Mouse (Mus musculus): ENCODE measurements around the gene Plxdc1.

Gene Plxdc1

DNA sequence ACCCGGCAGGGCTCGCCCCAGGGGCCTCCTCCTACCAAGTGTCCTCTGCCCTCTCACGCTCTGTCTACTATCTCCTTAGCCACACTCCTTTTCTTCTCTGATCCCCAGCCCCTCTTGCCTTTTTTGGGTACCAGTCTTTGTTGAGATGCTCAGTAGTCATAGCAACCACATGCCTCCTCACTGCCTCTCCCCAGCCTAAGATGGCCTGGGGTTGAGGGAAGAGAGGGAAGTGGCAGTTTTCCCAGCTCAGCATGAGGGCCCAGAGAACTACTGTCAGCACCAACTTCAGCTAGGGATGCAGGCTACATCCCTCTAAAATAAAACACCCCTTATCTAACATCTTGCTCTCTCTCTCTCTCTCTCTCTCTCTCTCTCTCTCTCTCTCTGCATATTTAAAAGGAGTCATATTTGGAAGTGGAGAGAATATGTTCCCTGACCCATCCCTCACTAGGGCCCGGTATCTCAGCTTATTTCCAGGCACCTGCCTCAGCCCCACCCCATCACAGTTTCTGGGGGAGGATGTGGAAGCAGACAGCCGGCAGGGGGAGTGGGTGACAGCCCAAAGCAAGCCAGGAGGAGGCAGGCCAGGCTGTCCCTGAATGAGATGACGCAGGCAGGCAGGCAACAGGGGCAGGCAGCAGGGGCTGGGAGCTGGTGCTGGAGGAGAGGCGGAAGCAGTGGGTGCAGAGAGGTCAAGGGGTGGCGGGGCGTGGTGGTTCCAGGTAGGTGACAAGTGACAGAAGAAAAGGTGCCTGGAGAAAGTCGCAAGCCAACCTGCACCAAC lies 32.8 kb upstream of the Plxdc1 start:
- in situ Hi-C loops (cut with MboI; ENCODE audit: unreplicated experiment in 2 of 2): no loop called here

DNA sequence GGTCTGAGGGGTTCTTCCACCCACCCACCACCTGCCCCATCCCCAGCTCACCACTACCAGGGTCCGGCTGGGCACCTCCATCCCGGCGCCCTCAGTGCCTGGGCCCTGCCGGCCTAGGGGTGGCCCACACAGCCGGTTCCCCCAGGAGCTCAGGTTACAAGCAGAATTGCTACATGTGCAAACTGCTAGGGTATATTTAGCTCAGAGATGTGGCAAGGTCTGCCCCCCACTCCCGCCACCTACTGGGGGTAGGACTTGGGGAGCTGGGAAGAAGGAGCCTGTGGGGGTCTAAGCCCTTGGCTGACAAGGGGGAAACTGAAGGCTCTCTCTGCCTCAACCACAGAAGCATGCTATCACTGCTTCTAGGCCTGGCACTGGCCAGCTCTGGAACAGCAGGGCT lies 32.0 kb upstream of the Plxdc1 start:
- in situ Hi-C loops (cut with MboI; ENCODE audit: unreplicated experiment in 2 of 2): no loop called here

GRCm38 (mm10) chr11:98016824-98017223 lies 30.6 kb upstream of the Plxdc1 start:
- in situ Hi-C loops (cut with MboI; ENCODE audit: unreplicated experiment in 2 of 2): no loop called here

DNA sequence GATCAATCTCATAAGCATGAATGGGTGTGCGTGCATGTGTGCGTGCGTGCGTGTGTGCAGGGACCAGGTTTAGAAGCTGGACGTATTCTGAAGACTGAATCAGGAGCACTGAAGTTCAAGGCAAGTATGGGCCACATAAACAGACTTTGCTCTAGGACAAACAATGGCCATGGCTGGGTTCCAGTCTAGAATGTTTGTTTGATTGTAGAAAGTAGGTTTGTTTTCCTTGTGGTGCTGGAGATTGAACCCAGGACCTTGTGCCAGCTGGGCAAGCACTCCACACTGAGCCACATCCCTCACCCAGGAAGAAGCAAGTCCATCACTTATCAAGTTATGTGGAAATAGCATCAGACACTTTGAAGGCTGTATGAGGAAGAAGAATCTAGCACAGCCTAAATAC lies 29.9 kb upstream of the Plxdc1 start:
- in situ Hi-C loops (cut with MboI; ENCODE audit: unreplicated experiment in 2 of 2): no loop called here

- in situ Hi-C loops (cut with MboI; ENCODE audit: unreplicated experiment in 2 of 2): no loop called here
These were observed 26.6 kb upstream of the Plxdc1 start for GRCm38 (mm10) chr11:98012831-98013230.

- in situ Hi-C loops (cut with MboI; ENCODE audit: unreplicated experiment in 2 of 2): no loop called here
These were observed 25.5 kb upstream of the Plxdc1 start for GRCm38 (mm10) chr11:98011716-98012115.

DNA sequence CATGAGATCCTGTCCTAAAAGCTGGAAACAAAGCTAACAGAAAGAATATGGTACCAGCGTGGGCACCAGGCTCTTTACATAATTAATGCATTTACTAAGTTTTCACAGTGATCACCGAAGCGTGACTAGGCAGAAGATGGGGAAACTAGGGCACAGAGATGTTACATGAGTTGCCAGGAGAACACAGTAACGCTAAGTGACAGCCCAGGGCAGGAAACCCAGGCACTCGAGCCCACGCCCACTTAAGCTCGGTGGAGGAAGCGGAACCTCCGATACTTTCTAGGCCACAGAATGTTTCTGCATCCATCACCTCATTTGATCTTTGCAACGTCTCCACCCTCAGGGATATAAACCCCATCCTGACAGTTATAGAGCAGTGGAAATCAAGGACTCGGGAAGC lies 21.8 kb upstream of the Plxdc1 start:
- in situ Hi-C loops (cut with MboI; ENCODE audit: unreplicated experiment in 2 of 2): no loop called here

- in situ Hi-C loops (cut with MboI; ENCODE audit: unreplicated experiment in 2 of 2): no loop called here
These were observed 19.4 kb upstream of the Plxdc1 start for GRCm38 (mm10) chr11:98005686-98006085.

GRCm38 (mm10) chr11:98005076-98005475 lies 18.8 kb upstream of the Plxdc1 start:
- in situ Hi-C loops (cut with MboI; ENCODE audit: unreplicated experiment in 2 of 2): no loop called here

DNA sequence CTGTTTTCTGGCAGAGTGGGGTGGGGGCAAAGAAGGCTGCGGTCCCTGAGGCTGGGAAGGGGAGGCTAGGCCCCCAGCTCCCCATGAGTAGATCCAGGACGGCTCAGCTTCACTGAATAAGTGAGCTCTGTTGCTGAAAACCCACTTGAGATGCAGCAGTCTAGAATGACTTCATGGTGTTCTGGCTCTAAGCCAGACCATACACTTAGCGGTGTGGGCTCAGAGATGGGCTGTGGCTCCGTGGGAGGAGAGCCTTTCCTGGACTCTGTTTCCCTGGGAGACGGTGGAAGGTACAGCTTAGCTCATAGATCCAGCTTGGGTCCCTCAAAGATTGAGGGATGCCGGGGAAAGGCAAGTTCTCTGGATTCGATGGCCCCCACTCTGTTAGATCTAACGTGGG lies 17.9 kb upstream of the Plxdc1 start:
- in situ Hi-C loops (cut with MboI; ENCODE audit: unreplicated experiment in 2 of 2): no loop called here

DNA sequence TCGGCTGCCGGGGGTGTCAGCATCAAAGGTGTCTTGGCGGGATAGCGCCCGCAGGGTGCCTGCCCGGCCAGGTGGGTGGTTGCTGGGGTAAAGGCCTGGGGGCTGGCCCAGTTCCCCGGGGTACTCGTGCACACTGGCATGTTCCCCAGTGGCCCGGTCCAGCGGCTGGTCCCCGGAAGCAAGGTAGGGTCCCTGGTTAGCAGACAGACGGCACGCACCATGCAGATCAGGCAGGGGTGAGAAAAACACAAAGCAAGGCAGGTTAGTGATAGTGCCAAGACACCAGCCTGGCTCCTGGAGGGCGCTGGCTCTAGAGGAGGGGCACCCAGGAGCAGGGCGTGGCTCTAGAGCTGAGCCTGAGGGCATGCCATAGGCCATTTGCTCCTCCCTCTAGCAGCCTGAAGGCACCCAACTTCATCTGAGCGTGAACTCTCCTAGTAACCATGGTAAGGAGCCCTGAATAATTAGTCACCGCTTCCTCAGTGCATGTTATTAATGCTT lies 17.0 kb upstream of the Plxdc1 start:
- in situ Hi-C loops (cut with MboI; ENCODE audit: unreplicated experiment in 2 of 2): no loop called here

DNA sequence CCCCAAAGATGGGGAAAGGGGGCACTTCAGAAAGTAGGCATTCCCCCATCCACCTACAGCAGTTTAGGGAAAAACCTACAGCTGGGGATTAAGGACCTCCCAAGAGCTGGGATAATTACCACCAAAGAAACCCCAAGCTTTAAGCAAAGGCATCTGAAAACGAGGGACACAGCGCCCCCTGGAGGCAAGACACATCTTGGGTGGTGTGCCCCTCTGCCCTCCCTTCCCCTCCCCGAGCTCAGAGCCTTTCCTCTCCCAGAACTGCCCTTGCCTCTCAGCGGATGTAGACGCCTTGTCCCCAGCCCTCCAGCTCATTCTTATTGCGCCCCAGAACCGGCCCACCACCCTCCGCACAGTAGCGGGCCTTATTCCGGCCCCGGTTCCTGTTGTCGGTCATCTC lies 16.4 kb upstream of the Plxdc1 start:
- in situ Hi-C loops (cut with MboI; ENCODE audit: unreplicated experiment in 2 of 2): no loop called here

DNA sequence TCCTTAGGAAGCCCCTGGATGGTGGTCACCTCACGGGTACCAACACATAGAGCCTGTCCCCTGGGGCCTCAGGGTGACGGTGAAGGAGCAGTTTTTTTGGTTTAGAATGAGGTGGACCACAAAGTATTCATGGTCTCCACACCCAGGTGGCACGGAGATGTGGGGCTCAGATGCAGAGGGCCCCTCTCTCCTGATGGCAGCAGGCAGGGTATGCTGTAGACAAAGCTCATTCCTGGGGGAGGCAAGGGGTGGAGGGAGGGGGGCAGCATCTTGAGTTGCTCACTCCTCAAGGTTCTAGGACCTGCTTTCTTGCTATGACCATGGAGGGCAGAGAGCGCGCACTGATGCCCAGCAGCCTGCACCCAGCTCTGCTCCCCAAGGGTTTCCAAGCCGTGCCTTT lies 15.7 kb upstream of the Plxdc1 start:
- in situ Hi-C loops (cut with MboI; ENCODE audit: unreplicated experiment in 2 of 2): no loop called here

- in situ Hi-C loops (cut with MboI; ENCODE audit: unreplicated experiment in 2 of 2): no loop called here
These were observed 15.1 kb upstream of the Plxdc1 start for GRCm38 (mm10) chr11:98001351-98001824.

DNA sequence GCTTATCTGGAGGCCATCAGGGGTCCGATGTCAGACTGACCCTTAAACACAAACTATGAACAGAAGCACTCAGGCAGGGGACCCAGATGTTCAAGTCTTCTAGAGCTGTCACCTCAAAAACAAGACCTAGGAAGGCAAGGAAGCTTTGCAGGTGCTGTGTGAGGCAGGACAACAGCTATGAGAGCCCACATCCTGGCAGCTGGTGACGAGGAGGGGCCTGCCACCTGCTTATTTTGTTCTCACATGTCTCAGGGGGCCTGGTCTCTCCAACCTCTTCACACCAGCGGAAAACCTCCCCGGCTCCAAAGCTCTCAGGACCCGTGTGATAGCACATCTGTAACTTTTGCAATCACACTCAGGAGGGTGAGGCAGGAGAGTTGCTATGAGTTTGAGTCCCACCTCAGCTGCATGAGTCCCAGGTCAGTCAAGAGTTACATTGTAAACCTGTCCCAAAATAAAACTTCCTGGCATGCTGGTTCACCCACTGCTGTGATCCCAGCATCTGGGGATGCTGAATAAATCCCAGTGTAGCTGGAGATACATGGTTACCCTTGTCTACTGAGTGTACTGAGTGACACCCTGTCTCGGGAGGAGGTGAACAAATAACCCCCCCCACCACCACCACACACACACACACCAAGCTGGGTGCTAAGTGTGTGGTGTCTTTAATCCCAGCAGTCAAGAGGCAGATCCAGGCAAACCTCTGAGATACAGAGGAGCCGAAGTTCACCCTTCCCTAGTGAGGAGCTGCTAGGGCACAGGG lies 14.3 kb upstream of the Plxdc1 start:
- in situ Hi-C loops (cut with MboI; ENCODE audit: unreplicated experiment in 2 of 2): no loop called here

- in situ Hi-C loops (cut with MboI; ENCODE audit: unreplicated experiment in 2 of 2): loop anchor here in 1 of 2 experiments (10.0 kb wide), 1 partner anchor 745 kb away; the partner anchor contains the start of gene Thra
These were observed 13.5 kb upstream of the Plxdc1 start for GRCm38 (mm10) chr11:97999748-98000147.

DNA sequence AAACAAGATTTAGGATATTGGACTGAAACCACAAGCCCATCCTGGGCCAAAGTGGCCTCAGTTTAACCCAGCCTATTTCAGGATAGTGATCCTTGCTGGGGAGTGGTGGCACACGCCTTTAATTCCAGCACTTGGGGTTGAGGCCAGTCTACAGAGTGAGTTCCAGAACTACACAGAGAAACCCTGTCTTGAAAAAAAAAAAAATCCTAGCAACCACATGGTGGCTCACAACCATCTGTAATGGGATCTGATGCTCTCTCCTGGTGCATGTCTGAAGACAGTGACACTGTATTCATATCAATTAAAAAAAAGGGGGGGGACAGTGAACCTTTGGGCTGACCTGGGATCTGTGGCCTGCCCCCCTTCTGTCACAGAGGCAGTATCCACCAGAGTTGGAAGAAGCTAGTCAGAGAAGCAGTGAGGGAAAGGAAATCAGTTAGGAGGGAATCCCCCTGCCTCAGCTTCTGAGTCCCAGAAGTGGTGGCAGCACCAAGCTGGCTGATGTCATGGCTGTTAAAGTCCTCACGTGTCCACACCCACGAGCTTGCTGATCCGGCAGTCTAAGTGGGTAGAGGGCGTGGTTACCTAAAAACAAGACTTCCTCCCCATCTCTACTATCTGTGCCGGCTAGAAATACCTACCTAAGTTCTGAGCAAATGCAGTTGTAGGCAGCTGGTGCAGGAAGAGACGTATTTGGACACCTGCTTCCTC lies 12.8 kb upstream of the Plxdc1 start:
- in situ Hi-C loops (cut with MboI; ENCODE audit: unreplicated experiment in 2 of 2): loop anchor here in 1 of 2 experiments (10.0 kb wide), 1 partner anchor 746 kb away; the partner anchor contains the start of gene Thra

DNA sequence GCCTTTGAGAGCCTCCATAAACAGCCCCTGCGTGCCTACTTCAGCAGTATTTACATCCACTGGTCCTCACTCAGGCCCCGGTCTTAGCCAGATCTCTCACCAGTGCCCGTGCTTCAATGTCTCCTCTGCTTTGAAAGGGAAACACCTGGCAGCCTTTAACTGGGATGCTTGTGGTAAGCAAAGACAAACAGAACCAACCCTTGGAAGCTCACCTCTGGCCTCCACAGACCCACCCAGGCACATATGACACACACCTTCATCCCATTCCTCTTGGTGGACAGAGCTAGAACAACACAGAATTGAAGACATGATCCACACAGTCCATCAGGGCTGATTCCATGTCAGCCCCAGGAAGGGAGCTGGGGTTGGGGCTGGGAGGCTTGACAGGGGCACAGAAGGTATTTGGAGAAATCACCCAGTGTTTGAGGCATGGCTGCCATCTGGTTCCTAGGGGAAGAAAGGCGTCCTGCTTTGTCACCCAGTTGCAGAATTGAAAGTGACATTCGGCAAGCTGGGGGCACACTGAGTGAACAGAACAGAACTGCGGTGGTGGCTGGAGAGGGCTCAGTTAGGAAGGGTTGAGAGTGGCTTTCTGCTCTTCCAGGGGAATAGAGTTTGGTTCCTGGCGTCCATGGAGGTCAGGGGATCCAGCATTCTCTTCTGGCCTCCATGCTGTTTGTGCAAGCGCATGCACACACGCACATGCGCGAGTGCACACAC lies 12.0 kb upstream of the Plxdc1 start:
- in situ Hi-C loops (cut with MboI; ENCODE audit: unreplicated experiment in 2 of 2): loop anchor here in 1 of 2 experiments (10.0 kb wide), 1 partner anchor 747 kb away; the partner anchor contains the start of gene Thra

DNA sequence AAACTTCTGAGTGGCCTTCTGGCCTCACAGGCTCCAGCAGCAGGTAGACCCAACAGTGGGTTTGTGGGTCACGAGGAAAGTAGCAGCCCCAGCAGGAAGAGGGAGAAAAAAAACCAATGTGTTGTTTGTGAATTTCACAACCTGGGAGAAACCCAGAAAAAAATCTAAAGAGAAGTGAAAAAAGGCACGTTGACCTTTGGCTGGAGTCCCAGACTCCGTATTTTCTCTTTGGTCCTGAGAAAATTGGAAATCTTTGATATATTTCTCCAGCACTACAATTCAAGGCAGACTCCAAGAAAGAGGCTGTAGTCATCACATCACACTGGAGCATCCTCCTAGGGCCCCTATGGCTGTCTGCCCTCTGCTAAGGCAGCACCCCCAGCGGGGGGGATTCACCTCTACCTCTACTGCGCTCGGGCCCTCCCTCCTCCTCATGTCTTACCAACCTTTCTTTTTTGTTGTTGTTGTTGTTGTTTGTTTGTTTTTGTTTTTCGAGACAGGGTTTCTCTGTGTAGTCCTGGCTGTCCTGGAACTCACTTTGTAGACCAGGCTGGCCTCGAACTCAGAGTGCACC lies 11.2 kb upstream of the Plxdc1 start:
- in situ Hi-C loops (cut with MboI; ENCODE audit: unreplicated experiment in 2 of 2): loop anchor here in 1 of 2 experiments (10.0 kb wide), 1 partner anchor 747 kb away; the partner anchor contains the start of gene Thra

DNA sequence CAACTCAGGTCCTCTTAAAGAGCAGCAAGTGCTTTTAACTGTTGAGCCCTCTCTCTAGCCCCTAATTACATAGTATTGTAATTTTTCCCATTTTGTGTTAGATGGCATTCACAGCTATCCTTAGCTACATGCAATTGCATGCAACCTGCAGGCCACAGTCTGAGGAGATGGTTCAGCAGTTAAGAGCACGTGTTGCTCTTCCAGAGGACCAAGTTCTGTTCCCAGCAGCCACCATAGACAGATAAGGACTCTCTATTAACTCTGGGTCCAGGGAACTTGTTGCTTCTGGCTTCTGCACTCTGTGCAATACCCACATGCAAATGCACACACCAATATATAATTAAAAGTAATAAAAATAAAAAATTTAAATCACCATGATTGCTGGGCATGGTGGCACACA lies 10.4 kb upstream of the Plxdc1 start:
- in situ Hi-C loops (cut with MboI; ENCODE audit: unreplicated experiment in 2 of 2): loop anchor here in 1 of 2 experiments (10.0 kb wide), 1 partner anchor 748 kb away; the partner anchor contains the start of gene Thra

Measured in v-Abl transformed pro-B cells (cell line).